Mouse (Mus musculus) left cerebral cortex, adult 11 months (tissue): ENCODE measurements at regions not wholly inside any gene's neighbourhood (a gene's known extent, or its start where the extent isn't known, plus 50 kb on each side); places are given as distances from the start of the nearest gene placed in this dataset.

Experiments used
- DNase-seq: peaks from one replicate; pipeline ENCODE4 v3.0.0; 2022; ENCODE audit warnings: low spot score

- no peak for DNase-seq
Observed at GRCm38 (mm10) chr1:29405807-29406206, 625.8 kb upstream of the Gm597 start.

- no peak for DNase-seq
Observed at GRCm38 (mm10) chr1:29404139-29404538, 624.1 kb upstream of the Gm597 start.

- peak; percentile 2 for DNase-seq
Observed at GRCm38 (mm10) chr1:29363783-29364182, 583.7 kb upstream of the Gm597 start.

- no peak for DNase-seq
Observed at GRCm38 (mm10) chr1:29341587-29341986, 561.5 kb upstream of the Gm597 start.

- no peak for DNase-seq
Observed at GRCm38 (mm10) chr1:29340945-29341344, 560.9 kb upstream of the Gm597 start.

- no peak for DNase-seq
Observed at GRCm38 (mm10) chr1:29328930-29329329, 548.9 kb upstream of the Gm597 start.
